Mouse (Mus musculus) brain, adult 2 months (tissue): Measurements from ENCODE around the gene Tmem115.

Experiments
- DNase-seq: peaks from one replicate; pipeline ENCODE4 v3.0.0; 2011; ENCODE audit warnings: low read depth, low spot score

The Tmem115 gene

DNA sequence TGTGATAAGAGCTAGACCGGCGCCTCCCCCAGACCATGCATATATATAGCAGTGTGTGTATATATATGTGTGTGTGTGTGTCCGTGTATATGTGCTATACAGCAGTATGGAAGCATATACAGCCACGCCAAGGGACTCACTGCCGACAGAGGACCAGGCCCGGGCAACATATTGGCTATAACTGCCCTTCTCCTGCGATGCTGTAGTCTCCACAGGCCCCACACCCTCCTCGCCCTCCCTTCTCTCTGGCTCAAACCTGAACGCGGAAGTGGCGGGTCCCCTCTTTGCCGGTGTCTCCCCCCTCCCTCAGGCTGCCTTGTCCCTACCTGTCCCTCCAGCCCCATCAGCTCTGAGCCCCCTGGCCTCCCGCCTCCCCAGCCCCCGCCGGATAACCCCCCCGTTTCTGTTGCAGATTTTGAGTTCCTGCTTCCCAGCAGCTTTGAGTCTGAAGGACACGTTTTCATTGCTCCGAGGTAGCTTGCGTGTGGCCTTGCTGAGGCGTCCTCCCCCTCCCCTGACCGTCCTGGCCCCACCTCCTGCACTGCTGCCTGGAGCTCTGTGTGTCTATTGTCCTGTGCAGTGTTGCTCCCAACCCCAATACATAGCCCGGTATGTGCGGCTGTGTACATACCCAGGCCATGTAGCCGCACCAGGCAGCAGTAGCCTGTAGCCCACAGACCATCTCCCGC lies 11.9 kb upstream of the Tmem115 start:
- DNase-seq = no peak

DNA sequence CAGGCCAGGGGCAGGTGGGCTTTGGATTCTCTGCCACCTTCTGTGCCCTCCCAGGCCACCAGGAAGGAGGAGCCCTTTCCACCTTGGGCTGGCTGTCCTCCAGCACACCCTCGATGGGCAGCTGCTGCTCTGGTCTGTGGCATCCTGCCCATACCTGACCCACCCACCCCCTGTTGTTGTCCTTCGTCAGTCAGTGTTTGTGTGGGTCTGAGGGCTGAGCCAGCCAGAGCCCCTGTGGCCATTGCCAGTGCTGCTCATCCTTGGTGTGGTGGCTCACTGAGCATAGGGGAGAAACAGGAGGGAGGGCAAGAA lies 11.4 kb upstream of the Tmem115 start:
- DNase-seq = no peak

DNA sequence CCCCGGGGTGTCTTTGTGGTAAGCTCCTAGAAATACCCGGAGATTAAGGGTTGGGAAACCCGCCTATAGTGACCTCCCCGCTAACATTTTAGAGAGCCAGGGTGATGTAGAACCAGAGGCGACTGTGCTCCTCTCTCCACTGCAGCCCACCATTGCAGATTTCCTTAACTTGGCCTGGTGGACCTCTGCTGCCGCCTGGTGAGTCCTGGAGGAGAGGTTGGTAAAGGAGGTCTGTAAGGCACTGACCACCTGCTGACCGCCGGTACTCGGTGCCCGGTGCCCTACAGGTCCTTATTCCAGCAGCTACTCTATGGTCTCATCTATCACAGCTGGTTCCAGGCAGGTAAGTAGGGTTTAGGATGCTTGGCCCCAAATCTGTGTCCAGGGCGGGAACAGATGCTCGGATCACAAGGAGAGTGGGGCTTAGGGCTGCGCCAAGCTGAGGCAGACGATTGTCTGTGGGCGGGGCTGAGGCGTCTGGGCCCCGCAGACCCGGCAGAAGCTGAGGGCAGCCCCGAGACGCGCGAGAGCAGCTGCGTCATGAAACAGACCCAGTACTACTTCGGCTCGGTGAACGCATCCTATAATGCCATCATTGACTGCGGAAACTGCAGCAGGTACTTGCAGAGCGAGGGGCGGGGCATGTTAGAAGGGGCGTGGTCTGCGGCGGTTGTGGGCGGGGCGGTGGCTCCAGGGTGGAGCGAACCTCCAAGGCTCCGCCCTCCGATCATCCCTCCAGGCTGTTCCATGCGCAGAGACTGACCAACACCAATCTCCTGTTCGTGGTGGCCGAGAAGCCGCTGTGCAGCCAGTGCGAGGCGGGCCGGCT lies 7.3 kb upstream of the Tmem115 start:
- DNase-seq = peak; percentile 66

DNA sequence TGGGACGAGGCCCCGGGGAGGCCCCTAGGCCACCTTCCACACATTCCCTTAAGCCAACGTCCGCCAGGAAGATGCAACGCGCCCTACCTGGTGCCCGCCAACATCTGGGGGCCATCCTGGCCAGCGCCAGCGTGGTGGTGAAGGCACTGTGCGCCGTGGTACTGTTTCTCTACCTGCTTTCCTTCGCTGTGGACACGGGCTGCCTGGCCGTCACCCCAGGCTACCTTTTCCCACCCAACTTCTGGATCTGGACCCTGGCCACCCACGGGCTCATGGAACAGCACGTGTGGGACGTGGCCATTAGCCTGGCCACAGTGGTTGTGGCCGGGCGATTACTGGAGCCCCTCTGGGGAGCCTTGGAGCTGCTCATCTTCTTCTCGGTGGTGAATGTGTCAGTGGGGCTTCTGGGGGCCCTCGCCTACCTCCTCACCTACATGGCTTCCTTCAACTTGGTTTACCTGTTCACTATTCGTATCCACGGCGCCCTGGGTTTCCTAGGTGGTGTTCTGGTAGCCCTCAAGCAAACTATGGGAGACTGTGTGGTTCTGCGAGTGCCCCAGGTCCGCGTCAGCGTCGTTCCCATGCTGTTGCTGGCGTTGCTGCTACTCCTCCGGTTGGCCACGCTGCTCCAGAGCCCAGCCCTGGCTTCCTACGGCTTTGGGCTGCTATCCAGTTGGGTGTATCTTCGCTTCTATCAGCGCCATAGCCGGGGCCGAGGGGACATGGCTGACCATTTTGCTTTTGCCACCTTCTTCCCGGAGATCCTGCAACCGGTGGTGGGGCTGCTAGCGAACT lies 860 bp downstream of the Tmem115 start:
- DNase-seq = peak; percentile 49

DNA sequence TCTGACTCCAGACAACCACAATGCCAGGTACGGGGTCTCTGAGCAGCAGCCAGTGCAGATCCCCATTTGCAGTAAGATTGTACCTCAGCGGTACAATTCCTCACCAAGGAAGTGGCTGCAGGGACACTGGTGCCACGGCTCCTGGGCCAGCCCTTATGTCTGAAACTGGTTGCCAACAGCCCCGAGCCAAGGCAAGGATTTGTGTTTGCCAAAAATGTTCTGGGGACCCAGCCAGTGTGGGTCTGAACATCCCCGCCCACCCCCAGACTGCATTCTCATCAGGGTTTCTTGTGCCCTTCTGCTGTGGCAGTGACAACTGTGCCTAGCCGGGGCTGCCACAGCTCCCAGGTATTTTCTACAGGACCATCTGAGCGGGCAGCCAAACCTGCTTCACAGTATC lies 4.5 kb downstream of the Tmem115 start:
- DNase-seq = peak; percentile 61

DNA sequence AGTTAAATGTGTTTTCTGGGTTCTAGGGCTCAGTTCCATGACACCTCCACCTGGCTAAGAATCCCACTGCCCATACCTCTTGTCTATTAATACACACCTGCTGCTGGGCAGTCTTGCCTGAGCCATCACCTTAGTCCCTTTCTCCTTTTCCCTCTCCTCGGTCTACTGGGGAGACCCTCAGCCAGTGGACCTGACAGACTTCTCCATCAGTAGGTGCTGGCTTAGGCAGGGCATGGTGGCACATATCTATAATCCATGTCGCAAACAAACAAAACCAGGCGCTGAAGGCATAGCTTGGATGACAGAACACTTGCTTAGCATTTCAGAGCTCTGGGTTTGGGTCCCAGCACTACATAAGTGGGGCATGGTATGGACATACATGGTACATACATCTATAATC lies 5.0 kb downstream of the Tmem115 start:
- no peak for DNase-seq

DNA sequence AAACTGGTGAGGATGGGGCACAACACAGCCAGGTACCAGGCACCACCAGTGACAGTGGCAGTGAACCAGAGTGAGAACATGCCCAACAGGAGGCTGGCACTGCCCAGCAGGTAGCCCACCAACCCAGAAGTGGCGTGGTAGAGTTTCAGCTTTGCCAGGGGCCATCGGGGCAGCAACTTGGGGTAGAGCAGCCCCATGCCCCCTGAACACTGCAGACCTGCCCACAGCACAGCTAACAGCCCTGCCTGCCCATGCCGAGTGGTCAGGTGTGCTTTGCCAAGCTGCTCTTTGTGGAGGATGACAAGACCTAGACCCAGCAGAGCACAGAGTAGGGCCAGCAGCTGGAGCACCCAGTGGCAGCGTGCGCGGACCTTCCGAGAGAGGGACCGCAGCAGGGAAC lies 6.2 kb downstream of the Tmem115 start:
- DNase-seq = no peak

DNA sequence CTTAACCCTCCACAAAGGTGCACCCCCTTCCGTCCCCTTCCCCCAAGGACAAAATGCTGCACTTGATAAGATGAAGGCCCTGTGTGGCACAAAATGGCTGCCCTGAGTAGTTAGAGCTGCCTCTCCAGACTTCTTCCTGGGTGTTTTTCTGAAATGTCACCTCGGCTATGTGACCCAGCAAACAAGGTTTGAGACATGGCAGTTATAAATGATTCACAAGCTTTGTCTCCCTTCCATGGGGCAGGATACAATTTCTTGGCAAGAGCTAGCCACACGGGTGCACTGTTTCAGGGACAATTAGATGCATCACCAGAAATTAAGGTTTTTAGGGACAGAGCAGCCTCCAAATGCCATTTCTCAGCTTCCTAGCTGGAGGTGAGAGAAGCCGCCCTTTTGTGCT lies 6.7 kb downstream of the Tmem115 start:
- no peak for DNase-seq

DNA sequence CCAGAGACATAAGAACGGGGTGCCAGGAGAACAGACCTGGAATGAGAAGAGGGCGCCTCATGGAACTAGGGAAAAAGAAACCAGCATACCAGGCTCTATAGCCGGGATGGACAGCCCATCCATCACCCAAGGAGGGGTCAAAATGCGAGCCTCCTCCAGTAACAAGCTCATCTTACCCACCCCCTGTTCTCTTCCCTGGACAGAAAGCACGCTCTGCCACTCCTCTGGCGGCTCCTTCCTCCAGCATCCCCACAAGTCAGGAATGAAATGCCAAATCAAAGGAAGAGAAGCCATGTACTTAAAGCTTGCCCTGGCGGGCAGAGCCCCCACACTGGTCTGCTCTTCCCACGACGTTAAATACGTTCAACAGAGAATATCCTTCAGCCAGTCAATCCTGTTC lies 7.3 kb downstream of the Tmem115 start:
- no peak for DNase-seq

DNA sequence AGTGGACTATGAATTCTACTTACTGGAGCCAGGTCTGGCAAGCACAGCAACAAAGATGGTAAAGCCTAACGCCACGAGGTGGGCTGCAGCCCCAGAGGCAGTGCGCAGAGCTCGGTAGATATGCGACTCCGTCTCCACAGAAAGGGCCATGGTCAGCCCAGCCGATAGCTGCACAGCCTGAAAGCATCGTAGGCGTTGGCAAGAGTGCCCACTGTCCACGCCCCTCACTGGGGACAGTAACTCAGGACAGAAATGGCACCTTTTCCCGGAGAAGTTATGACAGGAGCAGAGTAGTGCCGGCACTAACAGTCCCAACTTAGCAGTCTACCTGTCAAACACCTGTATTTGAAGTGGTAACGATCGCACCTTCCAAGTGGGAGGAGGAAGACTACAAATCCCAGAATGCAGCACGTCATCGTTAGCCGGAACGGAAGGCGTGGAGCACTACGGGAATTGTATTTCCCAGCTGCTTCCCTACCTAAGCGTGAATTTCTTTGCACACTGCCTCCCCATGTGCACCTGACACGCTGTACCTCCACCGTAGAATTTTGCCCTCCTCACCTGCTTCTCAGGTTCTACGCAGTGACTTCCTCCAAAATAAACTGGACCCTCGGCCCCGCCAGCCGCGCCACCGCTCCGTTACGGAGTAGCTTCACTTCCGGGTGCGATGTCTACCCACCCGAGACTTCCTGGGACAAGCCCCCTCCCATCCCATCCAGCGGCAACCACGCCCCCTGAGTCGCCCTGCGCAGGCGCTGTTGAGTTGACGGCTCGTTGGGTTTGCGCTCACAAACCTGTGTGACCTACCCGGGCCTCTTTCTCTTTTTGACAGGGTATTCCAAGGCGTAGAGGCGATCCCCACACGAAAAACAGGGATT lies 8.0 kb downstream of the Tmem115 start, which contains the start of the genes Cyb561d2 and Nprl2:
Gene Cyb561d2, minus strand, starts transcription at position 720 of the 878 bp plus-strand sequence.
Gene Nprl2, plus strand, starts transcription at position 753 of the 878 bp plus-strand sequence.
- DNase-seq = peak; percentile 97

DNA sequence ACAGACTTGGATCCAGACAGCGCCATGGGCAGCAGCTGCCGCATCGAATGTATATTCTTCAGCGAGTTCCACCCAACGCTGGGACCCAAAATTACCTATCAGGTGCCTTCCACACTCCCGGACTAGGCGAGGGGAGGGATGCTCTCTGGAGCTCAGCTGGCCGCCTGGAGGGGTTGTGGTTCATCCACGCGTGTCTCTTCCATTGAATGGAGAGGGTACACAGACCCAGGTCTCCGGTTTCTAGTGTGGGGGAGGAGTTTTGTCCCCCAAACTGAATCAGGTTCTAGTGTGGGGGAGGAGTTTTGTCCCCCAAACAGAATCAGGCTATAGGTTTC lies 8.6 kb downstream of the Tmem115 start:
- no peak for DNase-seq

DNA sequence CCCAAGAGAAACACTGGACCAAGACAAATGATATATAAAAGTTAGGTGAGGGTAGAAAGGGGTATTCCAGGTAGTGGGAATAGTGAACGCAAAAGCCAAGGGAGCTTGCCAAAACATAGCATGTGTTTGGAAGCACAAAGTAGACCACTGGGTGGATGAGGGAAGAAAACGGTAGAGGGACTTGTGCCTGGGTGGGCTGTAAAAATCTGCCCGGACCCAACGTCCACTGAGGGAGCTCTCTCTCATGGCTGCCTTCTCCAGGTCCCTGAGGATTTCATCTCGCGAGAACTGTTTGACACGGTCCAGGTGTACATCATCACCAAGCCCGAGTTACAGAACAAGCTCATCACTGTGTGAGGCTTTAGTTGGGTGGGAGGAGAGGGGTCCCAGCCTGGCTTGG lies 9.0 kb downstream of the Tmem115 start:
- DNase-seq = no peak

DNA sequence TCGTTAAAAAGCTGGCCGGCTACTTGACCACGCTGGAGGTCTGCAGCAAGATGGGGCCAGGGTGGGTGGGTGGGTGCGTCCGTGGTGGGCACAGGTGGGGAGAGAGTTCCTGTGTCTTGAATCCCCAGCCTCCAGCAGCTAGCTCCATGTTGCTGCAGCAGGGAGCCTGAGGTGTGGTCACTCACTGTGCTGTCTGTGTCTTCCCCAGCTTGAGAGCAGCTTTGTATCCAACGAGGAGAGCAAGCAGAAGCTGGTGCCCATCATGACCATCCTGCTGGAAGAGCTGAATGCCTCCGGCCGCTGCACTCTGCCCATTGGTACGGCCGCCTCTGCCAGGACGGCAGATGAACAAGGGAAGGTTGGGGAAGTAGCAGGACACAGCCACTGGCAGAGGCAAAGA lies 9.6 kb downstream of the Tmem115 start:
- no peak for DNase-seq

DNA sequence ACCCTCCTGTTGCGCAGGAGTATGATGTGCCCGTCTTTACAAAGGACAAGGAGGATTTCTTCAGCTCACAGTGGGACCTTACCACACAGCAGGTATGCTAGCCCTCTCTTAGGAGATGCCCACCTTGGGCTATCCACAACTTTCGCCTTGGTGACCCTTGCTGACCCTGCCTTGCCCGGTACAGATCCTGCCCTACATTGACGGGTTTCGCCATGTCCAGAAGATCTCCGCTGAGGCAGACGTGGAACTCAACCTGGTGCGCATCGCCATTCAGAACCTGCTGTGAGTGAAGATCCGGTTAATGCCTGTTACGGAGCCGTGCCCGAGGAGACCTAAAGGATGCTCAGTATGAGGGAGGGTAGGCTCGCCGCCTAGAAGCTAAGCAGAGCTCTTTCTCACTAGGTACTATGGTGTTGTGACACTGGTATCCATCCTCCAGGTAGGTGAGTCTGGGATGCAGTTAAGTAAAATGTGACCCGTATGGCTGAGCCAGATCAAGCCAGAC lies 10.5 kb downstream of the Tmem115 start:
- no peak for DNase-seq

DNA sequence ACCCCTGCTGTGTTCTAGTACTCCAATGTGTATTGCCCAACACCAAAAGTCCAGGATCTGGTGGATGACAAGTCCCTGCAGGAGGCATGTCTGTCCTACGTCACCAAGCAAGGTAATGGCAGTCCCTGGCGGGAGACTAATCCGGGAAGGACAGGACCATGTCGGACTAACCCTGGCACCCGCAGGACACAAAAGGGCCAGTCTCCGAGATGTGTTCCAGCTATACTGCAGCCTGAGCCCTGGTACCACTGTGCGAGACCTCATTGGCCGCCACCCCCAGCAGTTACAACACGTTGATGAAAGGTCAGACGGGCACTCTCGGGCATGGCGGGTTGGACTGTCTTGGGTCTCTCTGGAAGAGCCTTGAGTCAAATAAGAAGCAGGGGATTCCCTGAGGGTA lies 11.0 kb downstream of the Tmem115 start:
- no peak for DNase-seq

DNA sequence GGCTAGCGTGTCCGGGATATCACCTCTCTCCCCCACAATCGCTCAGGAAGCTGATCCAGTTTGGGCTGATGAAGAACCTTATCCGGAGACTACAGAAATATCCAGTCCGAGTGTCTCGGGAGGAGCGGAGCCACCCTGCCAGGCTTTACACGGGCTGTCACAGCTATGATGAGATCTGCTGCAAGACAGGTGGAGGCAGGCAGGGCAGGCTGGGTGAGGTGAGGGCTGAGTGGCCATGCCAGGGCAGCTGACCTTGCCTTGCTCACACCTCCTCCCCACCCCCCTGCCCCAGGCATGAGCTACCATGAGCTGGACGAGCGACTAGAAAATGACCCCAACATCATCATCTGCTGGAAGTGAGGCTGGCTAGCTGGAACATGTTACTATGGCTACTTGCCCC lies 11.5 kb downstream of the Tmem115 start:
- DNase-seq = no peak

DNA sequence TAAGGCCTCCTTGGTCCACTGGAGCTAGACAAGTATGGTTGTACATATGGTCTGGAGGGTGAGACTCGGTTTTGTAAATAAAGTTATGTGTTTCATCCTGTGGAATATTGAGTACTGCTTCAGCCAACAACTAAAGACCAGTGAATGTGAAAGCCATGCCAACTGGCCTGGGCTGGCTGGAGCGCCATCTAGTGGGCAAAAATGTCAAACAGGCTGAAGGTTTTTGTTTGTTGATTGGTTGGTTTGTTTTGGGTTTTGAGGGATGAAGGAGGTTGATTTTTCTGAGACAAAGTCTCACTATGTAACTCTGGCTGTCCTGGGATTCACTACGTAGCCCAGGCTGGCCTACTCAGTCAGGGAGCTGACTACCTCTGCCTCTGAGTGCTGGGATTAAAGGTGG lies 11.9 kb downstream of the Tmem115 start:
- peak; percentile 84 for DNase-seq

DNA sequence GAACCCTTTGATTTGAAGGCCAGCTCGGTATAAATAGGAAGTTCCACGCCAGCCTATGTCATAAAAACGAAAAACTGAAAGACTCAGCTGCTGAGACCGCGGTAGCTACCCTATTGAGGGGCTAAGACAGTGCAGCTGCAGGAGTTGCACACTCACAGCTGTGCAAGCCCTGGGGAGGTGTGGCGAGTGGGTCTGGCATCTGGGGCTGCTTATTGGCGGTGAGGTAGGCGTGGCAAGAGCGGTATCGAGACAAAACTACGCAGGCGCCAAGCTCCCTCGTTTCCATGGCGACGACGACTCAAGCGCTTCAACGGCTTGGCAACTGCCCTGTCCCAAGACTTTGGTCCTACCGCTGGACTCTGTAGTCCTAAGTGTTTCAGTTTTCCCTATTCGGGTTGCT lies 13.3 kb downstream of the Tmem115 start, which contains the start of gene Zmynd10:
Gene Zmynd10, plus strand, starts transcription at position 273 of the 400 bp plus-strand sequence.
- DNase-seq = peak; percentile 94

DNA sequence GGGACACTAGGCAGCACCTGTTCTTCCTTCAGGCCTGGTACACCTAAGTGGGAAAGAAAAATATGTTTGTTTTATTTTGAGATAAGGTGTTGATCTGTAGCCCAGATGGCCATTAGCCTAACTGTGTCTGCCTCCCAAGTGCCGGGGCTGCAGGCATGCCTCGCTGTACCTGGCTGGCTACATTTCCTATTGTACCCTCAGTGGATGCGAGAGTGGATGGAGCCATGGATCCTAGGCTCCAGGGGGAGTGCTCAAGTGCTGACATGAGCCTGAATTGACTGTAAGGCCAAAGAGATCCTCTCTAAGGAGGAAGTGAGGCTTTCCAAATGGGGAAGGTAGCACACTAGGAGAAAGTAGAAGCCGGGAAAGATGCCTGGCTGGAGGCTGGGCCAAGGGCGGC lies 14.2 kb downstream of the Tmem115 start:
- no peak for DNase-seq

DNA sequence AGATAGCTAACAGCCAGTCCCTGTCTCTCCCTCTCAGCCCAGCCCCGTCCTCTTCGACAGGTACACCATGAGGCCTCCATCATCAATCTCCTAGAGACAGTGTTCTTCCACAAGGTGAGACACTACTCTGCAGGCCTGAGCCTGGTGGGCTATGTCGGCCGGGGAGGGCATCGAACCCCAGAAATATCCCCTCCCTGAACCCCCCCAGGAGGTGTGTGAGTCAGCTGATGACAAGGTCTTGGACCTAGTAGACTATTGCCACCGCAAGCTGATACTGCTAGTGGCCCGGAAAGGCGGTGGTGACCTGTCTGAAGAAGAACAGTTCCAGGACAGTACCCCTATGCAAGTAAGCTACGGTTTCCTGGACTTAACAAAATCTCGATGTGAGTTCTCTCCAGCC lies 15.1 kb downstream of the Tmem115 start:
- no peak for DNase-seq
